Mouse (Mus musculus) hindbrain, embryonic 10.5 days (tissue): Measurements from ENCODE around the gene H2afv. TPM values are rescaled to one million over a fixed set of nuclear protein-coding genes. Genes with fewer than 3 reads are reported as not detected.

Experiments
- DNase-seq: peaks from one replicate; pipeline ENCODE4 v3.0.0-alpha.2; 2017; ENCODE audit warnings: low spot score
- H3K27ac ChIP-seq: fragments of 300-500 bp; sonication (generic); 2 replicates; pipeline ENCODE4 v1.5.1; 2016; ENCODE audit warnings: mild to moderate bottlenecking, moderate library complexity
- H3K27me3 ChIP-seq: fragments of 300-500 bp; sonication (generic); 2 replicates; pipeline ENCODE4 v1.6.1; 2016; ENCODE audit warnings: mild to moderate bottlenecking; ENCODE audit not compliant: poor library complexity, insufficient read depth, severe bottlenecking
- H3K36me3 ChIP-seq: fragments of 300-500 bp; sonication (generic); 2 replicates; pipeline ENCODE4 v1.6.1; 2016; ENCODE audit warnings: mild to moderate bottlenecking, moderate library complexity
- H3K4me1 ChIP-seq: fragments of 300-500 bp; sonication (generic); replicated peaks from 2 replicates; pipeline ENCODE4 v1.6.1; 2016; ENCODE audit warnings: mild to moderate bottlenecking
- H3K4me3 ChIP-seq: fragments of 300-500 bp; sonication (generic); 2 replicates; pipeline ENCODE4 v1.5.1; 2016; ENCODE audit warnings: mild to moderate bottlenecking, moderate library complexity
- H3K9me3 ChIP-seq: fragments of 300-500 bp; sonication (generic); 2 replicates; pipeline ENCODE4 v1.6.1; 2016; ENCODE audit warnings: mild to moderate bottlenecking, moderate library complexity
- WGBS: fragments of 180-500 bp; shearing (Covaris S2); methylation state at CpG from one replicate; pipeline ENCODE4 v1.1.7; 2016; 5-methylcytosine and 5-hydroxymethylcytosine counted together
- polyA plus RNA-seq: library from polyadenylated mRNA; unstranded; fragments of >200 nt; fragmentation: Nextera tagmentation; extraction: Ambion mirVana; gene quantifications from 2 replicates; pipeline ENCODE4 v1.2.1, GENCODE M21; 2016

Gene H2afv
- polyA plus RNA-seq, 1 experiment from 2014 or later = 962 TPM

GRCm38 (mm10) chr11:6406251-6407161 is 37.7 kb downstream of the H2afv start:
- Histone ChIP-seq H3K4me3 (peak overlapping the region; percentile 12; the same call in 1 of the 2 replicates), H3K4me1 (peaks cover 28% of the 10 kb centered on the region), H3K27me3 (no peaks in the 10 kb centered on the region), H3K27ac (peak overlapping the region; percentile 66; the same call in 1 of the 2 replicates), H3K9me3 (no peaks in the 10 kb centered on the region), H3K36me3 (peaks cover 53% of the 10 kb centered on the region)
- 44% methylated on average over 14 of the region's 14 CpGs for WGBS
- peak; percentile 56 for DNase-seq

- no peak for DNase-seq
- peak overlapping the region; percentile 66; the same call in 1 of the 2 replicates for H3K27ac ChIP-seq
- H3K27me3 ChIP-seq = no peaks in the 10 kb centered on the region
- 79% methylated on average over 4 of the region's 4 CpGs for WGBS
- no peak overlapping the region for H3K4me3 ChIP-seq
- no peaks in the 10 kb centered on the region for H3K9me3 ChIP-seq
- peaks cover 28% of the 10 kb centered on the region for H3K4me1 ChIP-seq
- peaks cover 62% of the 10 kb centered on the region for H3K36me3 ChIP-seq
These were observed 38.6 kb downstream of the H2afv start for GRCm38 (mm10) chr11:6405591-6406081.

- H3K4me3 ChIP-seq = no peak overlapping the region; the same call in 1 of the 2 replicates
- H3K27me3 ChIP-seq = no peaks in the 10 kb centered on the region
- 92% methylated on average over 9 of the region's 9 CpGs for WGBS
- no peak for DNase-seq
- H3K9me3 ChIP-seq = no peaks in the 10 kb centered on the region
- H3K4me1 ChIP-seq = peaks cover 24% of the 10 kb centered on the region
- H3K36me3 ChIP-seq = peaks cover 69% of the 10 kb centered on the region
- H3K27ac ChIP-seq = peak overlapping the region; percentile 66; the same call in 1 of the 2 replicates
These were observed 39.3 kb downstream of the H2afv start for GRCm38 (mm10) chr11:6404699-6405566.

DNA sequence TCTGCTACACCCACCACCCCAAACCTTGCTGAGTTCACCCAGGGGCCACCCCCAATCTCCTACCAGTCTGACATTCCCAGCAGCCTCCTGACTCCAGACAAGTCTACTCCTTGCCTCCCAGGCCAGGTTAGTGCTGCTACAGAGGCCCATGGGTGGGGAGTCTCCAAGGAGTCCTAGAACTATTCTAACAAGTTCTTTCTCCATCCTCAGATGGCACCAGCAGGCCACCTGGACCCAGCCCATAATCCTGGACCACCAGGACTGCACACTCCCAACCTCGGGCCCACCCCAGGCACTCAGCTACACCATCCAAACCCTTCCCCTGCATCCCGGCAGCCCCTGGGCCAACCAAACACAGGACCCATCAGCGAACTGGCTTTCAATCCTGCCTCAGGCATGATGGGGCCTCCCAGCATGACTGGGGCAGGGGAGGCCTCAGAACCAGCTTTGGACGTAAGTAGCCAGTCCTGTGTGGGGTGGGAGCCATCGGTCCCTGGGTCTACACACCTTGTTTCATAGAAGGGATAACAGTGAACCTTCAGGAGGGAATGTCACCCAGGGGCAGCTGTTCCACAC is 40.3 kb downstream of the H2afv start:
- H3K4me1 ChIP-seq = peaks cover 24% of the 10 kb centered on the region
- no peaks in the 10 kb centered on the region for H3K9me3 ChIP-seq
- WGBS = 93% methylated on average over 5 of the region's 5 CpGs

DNA sequence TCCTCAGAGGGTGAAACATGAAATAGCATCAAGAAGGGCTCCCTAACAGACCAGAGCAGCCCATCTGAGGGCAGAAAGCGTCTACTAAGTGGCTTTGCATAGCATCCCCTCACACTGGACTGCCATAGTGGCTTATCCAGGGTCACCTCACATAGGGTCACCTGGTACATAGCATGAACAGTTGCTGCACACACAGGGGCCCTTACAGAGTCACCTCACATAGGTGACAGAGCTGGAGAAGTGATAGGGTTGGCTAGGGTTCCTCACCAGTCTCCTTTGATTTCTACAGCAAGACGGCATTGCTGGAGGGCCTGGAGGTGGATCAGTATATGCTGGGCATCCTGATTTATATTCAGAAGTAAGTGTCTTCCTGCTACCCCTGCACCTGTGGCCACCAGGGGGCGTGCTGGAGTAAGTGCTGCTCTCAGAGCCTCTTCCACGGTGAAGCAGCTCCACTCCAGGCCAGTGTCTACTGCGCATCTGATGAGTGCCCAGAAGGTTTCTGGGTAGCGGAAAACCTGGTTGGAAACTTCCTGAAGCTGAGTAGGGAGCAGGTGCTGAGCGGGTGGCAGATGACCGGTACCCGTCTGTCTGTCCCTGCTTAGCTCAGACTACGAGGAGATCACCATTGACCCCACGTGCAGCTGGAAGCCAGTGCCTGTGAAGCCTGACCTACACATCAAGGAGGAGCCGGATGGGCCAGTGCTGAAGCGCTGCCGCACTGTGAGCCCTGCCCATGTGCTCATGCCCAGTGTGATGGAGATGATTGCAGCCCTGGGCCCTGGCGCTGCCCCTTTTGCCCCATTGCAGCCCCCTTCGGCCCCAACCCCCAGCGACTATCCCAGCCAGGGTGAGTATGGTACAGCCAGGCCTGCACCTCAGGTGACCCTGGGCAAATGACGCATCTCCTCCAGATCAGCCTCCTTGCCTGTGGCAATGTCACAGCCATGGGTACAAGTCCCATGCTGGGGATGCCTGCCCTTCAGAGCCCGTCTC is 41.4 kb downstream of the H2afv start:
- Histone ChIP-seq H3K27ac (no peak overlapping the region), H3K9me3 (no peaks in the 10 kb centered on the region), H3K4me1 (peaks cover 24% of the 10 kb centered on the region), H3K4me3 (no peak overlapping the region), H3K36me3 (peaks cover 90% of the 10 kb centered on the region), H3K27me3 (no peaks in the 10 kb centered on the region)
- peak; percentile 55 for DNase-seq
- WGBS = 87% methylated on average over 19 of the region's 19 CpGs

More for the DNA sequence above, 40.3 kb downstream of the H2afv start:
- no peak overlapping the region for H3K4me3 ChIP-seq
- no peak for DNase-seq
- no peaks in the 10 kb centered on the region for H3K27me3 ChIP-seq
- H3K27ac ChIP-seq = no peak overlapping the region
- H3K36me3 ChIP-seq = peaks cover 79% of the 10 kb centered on the region

- no peak overlapping the region for H3K27ac ChIP-seq
- DNase-seq = no peak
- no peak overlapping the region for H3K4me3 ChIP-seq
- H3K27me3 ChIP-seq = no peaks in the 10 kb centered on the region
- 97% methylated on average over 10 of the region's 10 CpGs for WGBS
- H3K36me3 ChIP-seq = peaks cover 96% of the 10 kb centered on the region
- H3K9me3 ChIP-seq = no peaks in the 10 kb centered on the region
- H3K4me1 ChIP-seq = peaks cover 20% of the 10 kb centered on the region
These were observed 46.1 kb downstream of the H2afv start for GRCm38 (mm10) chr11:6398141-6398540.

DNA sequence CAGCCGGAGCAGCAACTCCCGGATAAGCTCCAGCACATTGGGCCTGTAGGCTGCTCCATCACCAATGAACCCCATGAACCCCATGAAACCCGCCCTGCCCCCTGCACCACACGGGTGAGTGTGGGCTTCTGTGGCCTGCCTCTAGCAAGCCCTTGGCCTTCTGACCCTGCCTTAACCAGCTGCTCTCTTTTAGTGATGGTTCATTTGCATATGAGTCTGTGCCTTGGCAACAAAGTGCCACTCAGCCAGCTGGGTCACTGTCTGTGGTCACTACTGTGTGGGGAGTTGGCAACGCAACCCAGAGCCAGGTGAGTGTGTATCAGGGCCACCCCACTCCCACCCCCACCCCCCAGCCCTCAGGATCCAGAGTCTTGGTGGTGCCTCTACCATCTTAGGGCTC is 48.7 kb downstream of the H2afv start:
- no peaks in the 10 kb centered on the region for H3K9me3 ChIP-seq
- no peaks in the 10 kb centered on the region for H3K27me3 ChIP-seq
- peak overlapping the region; percentile 64 for H3K27ac ChIP-seq
- peaks cover 35% of the 10 kb centered on the region for H3K4me1 ChIP-seq
- no peak for DNase-seq
- WGBS = 82% methylated on average over 5 of the region's 5 CpGs
- no peak overlapping the region for H3K4me3 ChIP-seq
- H3K36me3 ChIP-seq = peaks cover 95% of the 10 kb centered on the region

GRCm38 (mm10) chr11:6393866-6394265 is 50.4 kb downstream of the H2afv start:
- 84% methylated on average over 1 of the region's 1 CpGs for WGBS
- Histone ChIP-seq H3K9me3 (no peaks in the 10 kb centered on the region), H3K4me1 (peaks cover 48% of the 10 kb centered on the region), H3K27me3 (no peaks in the 10 kb centered on the region), H3K36me3 (peaks cover 81% of the 10 kb centered on the region), H3K4me3 (no peak overlapping the region), H3K27ac (no peak overlapping the region)
- no peak for DNase-seq

DNA sequence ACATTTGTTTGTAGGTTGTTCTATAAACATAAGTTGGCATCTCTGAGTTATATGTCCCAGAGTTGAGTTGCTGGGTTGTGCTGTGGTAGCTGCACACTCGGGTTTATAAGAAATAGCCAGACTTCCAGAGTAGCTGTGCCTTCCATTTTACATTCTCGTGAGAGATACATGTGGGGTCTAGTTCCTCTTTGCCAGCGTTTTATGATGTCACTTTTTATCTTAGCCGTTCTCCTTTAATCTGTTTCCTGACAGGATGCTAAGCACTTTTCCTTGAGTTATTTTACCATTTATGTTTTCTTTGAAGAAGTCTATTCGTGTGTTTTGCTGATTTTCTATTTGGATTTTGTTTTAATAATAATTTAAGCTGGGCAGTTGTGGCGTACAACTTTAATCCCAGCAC is 51.4 kb downstream of the H2afv start:
- peaks cover 71% of the 10 kb centered on the region for H3K36me3 ChIP-seq
- H3K4me1 ChIP-seq = peaks cover 52% of the 10 kb centered on the region
- WGBS = 91% methylated on average over 6 of the region's 6 CpGs
- H3K27ac ChIP-seq = no peak overlapping the region
- H3K4me3 ChIP-seq = no peak overlapping the region
- H3K27me3 ChIP-seq = no peaks in the 10 kb centered on the region
- H3K9me3 ChIP-seq = no peaks in the 10 kb centered on the region
- DNase-seq = no peak

DNA sequence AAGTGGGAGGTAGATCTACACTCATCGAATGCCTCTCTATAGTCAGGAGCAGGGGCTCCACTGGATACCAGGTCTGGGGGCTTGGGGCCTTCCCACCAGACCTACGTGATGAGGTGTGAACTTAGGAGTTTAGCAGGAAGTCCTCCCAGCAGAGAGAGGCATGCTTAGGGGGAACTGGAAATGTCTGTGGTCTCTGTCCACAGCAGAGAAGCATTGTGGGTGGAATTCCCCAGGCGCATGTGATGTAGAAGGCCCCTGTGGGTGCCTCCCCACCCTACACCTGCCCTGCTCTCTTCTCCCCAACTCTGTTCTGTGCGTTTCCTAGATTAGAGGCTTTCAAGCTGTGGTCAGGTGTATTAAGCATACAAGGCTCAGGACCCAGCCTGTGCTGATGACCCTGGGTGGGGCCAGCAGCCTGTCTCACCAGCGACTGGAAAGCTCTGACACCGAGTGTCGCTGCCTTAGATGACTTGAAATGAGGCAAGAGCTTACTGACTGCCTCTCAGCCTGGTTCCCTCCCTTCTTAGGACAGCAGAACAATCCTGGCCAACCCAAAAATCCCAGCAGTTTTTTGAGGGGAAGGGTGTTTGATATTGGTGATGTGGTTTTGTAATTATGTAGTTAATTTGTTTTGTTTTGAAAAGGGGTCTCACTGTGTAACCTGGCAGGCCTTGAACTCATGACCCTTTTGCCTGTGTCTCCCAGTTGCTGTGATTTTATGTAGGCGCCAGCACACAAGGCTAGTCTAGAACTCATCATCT is 52.5 kb downstream of the H2afv start:
- Histone ChIP-seq H3K9me3 (no peaks in the 10 kb centered on the region), H3K27me3 (no peaks in the 10 kb centered on the region), H3K4me3 (no peak overlapping the region; the same call in 1 of the 2 replicates), H3K4me1 (peaks cover 52% of the 10 kb centered on the region), H3K27ac (no peak overlapping the region), H3K36me3 (peaks cover 59% of the 10 kb centered on the region)
- DNase-seq = no peak
- WGBS = 92% methylated on average over 8 of the region's 8 CpGs
